Mouse (Mus musculus): ENCODE measurements around the gene Ugt1a6b.
A peak's percentile ranks its signal among the peaks of the same experiment; 100 is the strongest.
"Not testable (repeated sequence)": the region's sequence is repeated elsewhere in the genome, so short reads cannot be mapped to it uniquely, and the experiment has no call there.

Gene Ugt1a6b

GRCm38 (mm10) chr1:88103019-88103418 is at the start of gene Ugt1a6b:
Ugt1a6b (plus strand) TSS chr1:88103252.
- not testable (repeated sequence) for DNase-seq

- no peak for DNase-seq
Observed at GRCm38 (mm10) chr1:88055088-88055487, 48.0 kb upstream of the Ugt1a6b start, which contains the start of gene Ugt1a10. Ugt1a10 (plus strand) TSS chr1:88055388.

DNA sequence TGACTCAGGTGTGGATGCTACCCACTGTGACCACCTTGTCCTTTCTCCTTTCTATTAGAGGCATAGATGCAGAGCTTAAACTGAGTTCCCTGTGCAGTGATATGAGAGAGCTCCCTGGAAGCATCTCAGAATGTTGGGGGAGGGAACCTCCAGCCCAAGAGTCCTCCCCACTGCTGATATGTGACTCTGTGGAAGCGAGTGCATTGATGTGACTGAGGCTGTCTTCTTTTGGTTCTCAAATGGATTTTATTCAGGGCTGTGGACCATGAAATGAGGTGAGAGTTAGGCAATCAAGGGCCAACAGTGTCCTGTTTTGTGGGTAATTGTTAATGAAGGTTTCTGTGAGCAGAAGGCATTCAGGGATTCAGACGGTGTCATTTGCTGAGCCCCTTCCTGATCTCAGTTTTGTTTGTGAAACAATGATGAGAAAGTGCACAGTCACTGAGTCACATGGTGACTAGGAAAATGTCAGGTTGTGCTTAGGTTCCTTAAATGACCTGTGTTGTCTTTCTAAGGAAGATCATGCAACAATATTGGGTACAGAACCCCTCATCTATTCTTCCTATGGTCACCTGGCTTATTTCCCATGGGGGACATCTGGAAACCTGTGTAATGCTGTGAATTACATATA is 36.5 kb upstream of the Ugt1a6b start:
- not testable (repeated sequence) for DNase-seq

- DNase-seq = no peak
Observed at GRCm38 (mm10) chr1:88070495-88070894, 32.6 kb upstream of the Ugt1a6b start, which contains the start of gene Ugt1a9. Ugt1a9 (plus strand) TSS chr1:88070800.

DNA sequence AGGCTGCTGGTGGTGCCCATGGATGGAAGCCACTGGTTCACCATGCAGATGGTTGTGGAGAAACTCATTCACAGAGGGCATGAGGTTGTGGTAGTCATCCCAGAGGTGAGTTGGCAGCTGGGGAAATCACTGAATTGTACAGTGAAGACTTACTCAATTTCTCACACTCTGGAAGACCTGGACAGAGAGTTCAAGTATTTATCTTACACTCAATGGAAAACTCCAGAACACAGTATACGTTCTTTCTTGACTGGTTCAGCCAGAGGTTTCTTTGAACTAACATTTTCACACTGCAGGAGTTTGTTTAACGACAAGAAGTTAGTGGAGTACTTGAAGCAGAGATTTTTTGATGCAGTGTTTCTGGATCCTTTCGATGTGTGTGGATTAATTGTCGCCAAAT is 32.1 kb upstream of the Ugt1a6b start:
- no peak for DNase-seq

DNA sequence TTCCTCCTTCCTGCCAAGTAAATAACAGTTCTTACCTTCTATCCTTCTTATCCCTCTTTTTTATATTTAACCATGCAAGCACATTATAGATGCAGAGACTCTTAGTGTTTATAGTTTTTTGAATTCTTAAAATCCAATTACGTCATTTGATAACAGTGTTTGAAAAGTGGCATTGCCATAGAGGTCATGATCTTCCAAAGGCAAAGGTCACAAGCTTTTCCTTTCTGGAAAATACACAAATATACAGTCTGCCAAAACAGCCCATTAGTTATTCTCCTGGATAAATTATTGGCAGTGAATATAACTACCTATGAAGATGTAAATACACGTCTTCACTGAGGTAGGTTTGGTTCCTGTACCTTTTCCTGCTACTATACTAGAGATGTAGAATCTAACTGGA is 28.6 kb upstream of the Ugt1a6b start:
- DNase-seq = no peak

DNA sequence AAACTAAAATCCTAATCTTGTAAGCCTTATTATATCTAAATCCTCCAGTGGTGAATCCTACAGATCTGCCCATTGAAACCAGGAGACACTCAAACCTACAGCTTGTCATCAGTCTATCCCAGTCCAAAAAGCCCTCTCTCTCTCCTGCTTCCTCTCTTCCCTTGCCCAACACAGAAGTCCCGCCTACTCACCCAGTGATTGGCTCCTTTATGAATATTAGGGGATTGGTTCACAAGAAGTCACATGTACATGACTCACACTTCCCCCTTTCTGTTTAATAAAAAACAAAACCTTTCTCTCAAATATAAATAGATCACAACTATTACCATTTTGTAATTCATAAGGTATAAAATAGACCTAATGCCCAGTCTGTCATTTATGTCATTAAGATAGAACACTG is 25.9 kb upstream of the Ugt1a6b start:
- no peak for DNase-seq

- no peak for DNase-seq
Observed at GRCm38 (mm10) chr1:88081670-88082069, 21.4 kb upstream of the Ugt1a6b start.

DNA sequence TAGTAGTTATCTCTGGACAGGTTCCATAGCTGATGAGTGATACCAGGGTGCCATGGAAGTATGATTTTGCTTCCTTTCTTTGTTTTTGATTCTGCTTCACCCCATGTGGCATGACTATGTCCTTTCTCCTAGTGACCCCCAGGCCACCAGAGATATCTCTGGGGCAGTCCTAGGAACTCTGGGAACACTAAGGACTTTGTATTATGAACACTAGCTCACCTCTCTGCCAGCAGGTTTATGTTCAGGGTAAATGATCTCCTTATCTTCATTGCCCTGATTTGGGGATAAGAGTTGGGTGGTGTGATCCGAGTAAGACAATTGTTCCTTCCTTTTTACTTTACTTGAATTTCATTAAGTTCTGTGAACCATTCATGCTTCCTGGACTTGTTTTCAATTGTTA is 16.9 kb upstream of the Ugt1a6b start:
- no peak for DNase-seq

GRCm38 (mm10) chr1:88087513-88087912 is 15.5 kb upstream of the Ugt1a6b start, which contains the start of gene Ugt1a8:
Ugt1a8 (plus strand) TSS chr1:88087813.
- DNase-seq = no peak

DNA sequence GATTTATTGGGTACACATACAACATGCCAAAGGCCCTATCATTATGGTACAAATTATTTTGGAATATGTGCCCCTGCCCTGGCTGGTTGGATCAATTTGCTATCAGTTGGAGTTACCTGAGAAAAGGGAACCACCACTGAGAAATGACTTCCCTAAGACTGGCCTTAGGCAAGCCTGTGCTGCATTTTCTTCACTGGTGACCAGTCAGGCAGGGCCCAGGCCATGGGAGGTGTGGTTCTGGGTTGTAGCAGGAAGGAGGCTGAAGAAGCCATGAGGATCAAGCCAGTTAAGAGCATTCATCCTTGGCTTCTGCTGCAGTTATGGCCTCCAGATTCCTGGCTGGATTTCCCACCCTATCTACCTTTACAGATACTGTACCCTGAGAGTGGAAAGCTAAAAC is 10.7 kb upstream of the Ugt1a6b start:
- DNase-seq = no peak

DNA sequence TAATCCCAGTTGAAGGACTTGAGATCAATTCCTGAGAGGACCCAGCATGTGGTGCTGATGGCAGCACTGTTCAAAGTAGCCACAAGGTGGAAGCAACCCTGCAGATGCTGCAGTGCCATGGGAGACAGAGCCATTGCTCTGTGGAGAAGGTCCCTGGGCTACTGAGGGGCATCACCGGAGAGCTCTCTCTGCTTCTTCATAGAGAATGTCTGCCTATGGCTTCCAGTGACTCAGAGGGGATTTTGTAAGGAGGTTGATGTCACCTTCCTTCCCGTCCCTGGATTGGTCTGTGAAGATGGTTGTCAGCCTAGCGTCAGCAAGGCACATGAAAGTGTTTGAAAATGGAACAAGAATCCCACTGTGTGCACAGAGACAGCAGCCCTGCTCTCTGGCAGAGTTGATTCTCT is 8.8 kb upstream of the Ugt1a6b start:
- DNase-seq = peak; percentile 46

- DNase-seq = peak; percentile 66
Observed at GRCm38 (mm10) chr1:88094941-88095492, 8.0 kb upstream of the Ugt1a6b start, which contains the start of gene Ugt1a7c. Ugt1a7c (plus strand) TSS chr1:88095062.

DNA sequence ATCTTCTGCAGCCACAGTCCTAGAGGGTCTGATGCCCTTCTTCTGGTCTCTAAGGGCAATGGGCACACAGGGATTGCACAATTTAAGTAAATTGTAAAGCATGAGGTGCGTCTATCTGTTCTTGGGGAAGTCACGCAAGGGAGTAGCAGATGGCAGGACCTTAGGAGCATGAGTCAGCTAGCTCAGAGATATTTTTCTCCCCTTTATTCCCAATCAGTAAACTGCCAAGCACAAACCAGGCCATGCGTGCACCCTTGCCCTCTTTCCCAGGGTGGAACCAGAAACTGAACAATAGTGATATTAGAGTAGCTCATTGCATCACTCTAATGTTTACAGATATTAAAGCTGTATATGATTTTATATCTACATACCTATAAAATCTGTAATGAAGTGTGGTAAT is 4.5 kb upstream of the Ugt1a6b start:
- not testable (repeated sequence) for DNase-seq

DNA sequence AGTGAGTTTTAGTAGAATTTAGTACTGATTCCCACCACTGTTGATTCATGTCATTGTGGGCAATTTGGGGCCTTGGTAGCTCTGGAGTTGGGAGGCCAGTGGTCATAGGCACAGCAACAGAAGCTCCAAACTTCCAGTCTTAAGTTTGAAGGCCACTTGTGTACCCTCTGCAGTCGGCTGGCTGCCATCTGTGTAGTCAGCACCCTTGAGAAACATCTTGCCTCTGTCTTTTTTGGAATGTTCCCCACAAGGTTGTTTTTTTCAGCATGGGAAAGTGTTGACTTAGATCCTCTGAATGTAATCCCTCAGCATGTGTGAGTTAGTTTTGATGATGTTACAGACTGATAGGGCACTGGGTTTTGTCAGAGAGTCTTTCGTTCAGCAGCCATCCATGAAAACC is 3.4 kb upstream of the Ugt1a6b start:
- not testable (repeated sequence) for DNase-seq

DNA sequence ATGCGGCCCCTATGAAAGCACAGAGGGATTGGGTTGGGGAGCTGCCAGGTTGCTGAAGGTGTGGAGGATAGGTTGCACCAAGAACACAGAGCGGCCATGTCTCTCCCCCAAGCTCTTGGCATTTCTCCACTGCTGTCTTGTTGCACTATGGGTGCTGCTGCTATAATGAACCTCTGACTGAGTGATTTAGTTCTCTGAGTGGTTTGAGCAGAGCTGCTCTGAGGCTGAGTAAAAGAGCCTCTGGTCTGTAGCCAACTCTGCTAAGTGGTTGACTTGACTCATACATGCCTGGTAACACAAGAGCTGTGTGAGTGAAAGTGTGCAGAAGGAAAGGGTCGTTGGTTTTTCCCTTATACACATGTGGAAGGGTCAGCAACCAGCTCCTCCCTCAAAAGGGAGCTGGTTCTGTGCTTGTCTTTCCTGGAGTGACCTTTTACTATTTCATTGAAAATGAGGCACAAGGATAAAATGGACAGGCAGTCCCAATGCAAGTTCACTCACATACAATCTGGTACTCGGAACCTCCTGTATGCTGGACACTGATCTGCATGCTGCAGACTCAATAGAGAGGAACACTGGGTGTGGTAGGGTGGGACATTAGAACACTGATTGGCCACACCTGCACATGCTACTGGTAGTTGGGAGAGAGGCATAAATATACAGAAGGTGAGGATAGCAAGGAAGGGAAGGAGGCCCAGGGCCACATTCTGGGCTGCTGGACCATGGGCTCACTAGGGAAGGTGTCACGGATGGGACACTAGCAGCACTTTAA is 831 bp downstream of the Ugt1a6b start:
- DNase-seq = not testable (repeated sequence)

GRCm38 (mm10) chr1:88104667-88105430 is 1.8 kb downstream of the Ugt1a6b start:
- no peak for DNase-seq

GRCm38 (mm10) chr1:88105656-88106055 is 2.6 kb downstream of the Ugt1a6b start:
- peak; percentile 21 for DNase-seq

DNA sequence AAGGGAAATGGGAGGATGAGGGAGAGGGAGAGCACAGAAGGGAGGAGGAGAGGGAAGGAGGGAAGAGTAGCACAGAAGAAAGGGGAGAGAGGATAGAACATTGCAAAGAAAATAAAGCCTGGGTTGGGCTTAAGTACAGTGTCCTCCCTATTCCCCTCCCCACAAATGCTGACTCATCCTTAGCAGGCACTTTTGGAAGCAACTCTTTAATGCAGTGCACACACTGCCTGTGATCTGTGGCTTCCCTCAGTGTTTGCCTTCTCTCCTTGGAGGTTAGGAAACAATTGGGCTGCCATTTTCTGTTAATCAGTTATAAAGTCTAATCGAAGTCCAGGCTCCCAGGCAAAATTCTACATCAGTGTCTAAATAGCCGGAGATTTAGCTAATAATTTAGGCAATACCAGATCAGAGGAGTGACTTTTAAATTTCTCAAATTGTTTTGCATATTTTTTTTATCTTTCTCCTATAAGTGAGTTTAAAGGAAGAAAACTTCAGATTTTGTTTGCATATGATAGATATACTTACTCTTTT is 6.0 kb downstream of the Ugt1a6b start:
- not testable (repeated sequence) for DNase-seq

GRCm38 (mm10) chr1:88109604-88110003 is 6.6 kb downstream of the Ugt1a6b start:
- not testable (repeated sequence) for DNase-seq

- DNase-seq = not testable (repeated sequence)
Observed at GRCm38 (mm10) chr1:88112769-88113168, 9.7 kb downstream of the Ugt1a6b start.

DNA sequence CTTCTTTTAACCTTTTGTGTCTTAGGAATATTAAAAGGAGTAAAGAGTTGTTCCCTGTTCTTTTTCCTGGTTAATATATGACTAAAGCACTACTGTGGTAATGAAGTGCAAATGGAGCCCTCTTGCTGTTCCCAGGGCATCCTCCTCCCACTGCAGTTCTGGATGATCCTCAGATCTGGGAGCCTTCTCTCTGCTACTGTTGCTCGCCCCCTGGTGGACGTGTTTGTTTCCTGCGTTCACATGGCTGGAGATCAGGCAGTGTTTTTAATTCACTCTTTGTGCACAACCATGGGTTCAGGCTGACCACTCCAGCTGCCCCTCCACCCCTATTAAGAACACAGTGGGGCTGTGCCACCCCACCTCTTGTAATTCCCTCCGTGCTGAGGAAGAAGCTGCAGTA is 17.5 kb downstream of the Ugt1a6b start:
- not testable (repeated sequence) for DNase-seq

- DNase-seq = peak; percentile 61
Observed at GRCm38 (mm10) chr1:88121521-88121920, 18.5 kb downstream of the Ugt1a6b start.

Data from kidney, postnatal 10 days (tissue).